Mouse (Mus musculus): ENCODE results near the gene Myo19. TPM values are rescaled to one million over a fixed set of nuclear protein-coding genes. Genes with fewer than 3 reads are reported as not detected.
"Not testable (repeated sequence)": the region's sequence is repeated elsewhere in the genome, so short reads cannot be mapped to it uniquely, and the experiment has no call there.

Gene Myo19
- total RNA-seq (2022), result 1 to 10 TPM; 4.4 to 6.2 (median 5.4) TPM

- DNase-seq (ENCODE audit: low spot score), result peak; percentile 72
These were observed at the start of gene Myo19, which contains the start of gene Pigw for GRCm38 (mm10) chr11:84879772-84880464. Myo19 (plus strand) TSS chr11:84880148. Pigw (minus strand) TSS chr11:84880285.

GRCm38 (mm10) chr11:84839330-84839729, 40.6 kb upstream of the Myo19 start:
- no peak for DNase-seq (ENCODE audit: low spot score)

- DNase-seq (ENCODE audit: low spot score), result no peak
These were observed 33.0 kb upstream of the Myo19 start for GRCm38 (mm10) chr11:84846741-84847474.

GRCm38 (mm10) chr11:84847475-84848090, 32.4 kb upstream of the Myo19 start:
- no peak for DNase-seq (ENCODE audit: low spot score)

GRCm38 (mm10) chr11:84855285-84855684, 24.7 kb upstream of the Myo19 start:
- DNase-seq (ENCODE audit: low spot score), result no peak

DNA sequence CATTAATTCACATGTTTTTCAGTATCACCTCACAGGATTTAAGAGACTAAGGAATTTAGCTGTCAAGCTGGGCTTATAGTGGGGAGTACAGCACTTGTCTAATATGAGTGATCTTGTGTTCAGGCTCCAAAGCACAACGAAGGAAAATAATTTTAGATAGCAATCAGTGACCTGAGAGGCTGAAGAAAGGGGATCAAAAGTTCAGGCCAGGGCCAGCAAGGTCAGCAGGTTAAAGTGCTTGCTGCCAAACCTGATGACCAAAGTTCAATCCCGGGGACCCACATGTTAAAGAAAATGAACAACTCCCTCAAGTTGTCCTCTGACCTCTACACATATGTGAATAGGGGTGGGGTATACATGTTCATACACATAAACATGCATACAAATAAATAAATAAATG, 14.7 kb upstream of the Myo19 start:
- DNase-seq (ENCODE audit: low spot score), result no peak

GRCm38 (mm10) chr11:84867586-84867985, 12.4 kb upstream of the Myo19 start:
- DNase-seq (ENCODE audit: low spot score), result no peak

DNA sequence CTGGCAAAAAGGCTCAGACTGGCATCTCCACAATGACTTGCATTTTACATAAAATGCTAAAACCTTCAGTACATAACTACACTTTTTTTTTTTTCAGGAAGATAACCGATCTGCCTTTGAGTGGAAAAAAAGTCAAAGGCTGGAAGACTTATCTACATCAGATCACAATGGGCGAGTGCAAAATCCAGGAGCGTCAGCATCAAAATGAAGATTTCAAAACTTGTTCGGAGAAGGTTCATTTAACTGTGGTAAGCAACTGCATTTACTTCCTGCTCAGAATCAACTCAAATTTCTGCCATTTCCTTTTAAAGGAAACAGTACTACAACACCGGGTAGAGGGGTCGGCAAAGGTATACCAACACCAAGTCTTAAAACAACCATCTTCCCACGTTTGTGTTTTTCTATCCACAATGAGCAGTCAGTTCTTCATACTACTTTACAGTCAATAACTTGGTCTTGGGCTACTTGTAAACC, 11.1 kb upstream of the Myo19 start:
- DNase-seq (ENCODE audit: low spot score), result no peak

DNA sequence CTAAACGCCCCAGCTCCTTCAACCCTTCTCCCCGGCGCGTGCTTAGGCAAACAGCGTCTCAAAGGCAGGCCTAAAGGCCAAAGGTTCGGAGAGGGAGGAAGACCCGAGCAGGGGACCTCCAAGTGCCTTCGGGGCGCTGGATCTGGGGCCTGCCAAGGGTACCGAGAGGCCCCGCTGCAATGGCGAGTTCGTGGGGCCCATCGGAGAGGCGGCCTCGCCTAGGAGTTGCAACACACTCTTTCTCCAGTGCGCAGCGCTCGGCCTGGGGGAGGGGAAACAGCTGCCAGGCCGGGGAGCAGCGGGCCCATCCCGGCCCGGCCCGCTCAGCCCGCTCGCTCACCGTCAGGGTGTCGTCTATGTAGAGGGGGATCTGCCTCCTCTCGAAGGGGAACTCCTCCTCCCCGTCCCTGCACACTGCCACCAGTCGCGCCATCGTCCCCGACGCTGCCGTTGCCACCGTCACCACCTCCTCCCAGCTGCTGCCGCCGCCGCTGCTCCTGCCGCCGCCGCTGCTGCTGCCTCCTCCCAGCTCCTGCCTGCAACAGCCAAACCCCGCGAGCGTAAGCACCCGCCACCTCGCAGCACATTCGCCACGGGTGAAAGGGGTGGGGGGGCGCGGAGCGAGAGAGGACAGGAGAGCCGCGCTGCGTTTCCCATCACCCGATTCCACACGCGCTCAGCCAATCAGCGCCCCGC, 10.3 kb upstream of the Myo19 start:
- peak; percentile 82 for DNase-seq (ENCODE audit: low spot score)

GRCm38 (mm10) chr11:84870337-84871043, 9.5 kb upstream of the Myo19 start, which contains the start of gene Ggnbp2:
Ggnbp2 (minus strand) TSS chr11:84870817.
- peak; percentile 92 for DNase-seq (ENCODE audit: low spot score)

- no peak for DNase-seq (ENCODE audit: low spot score)
These were observed 8.9 kb upstream of the Myo19 start for GRCm38 (mm10) chr11:84871046-84871445.

- DNase-seq (ENCODE audit: low spot score), result no peak
These were observed 8.3 kb upstream of the Myo19 start for GRCm38 (mm10) chr11:84871548-84872069.

DNA sequence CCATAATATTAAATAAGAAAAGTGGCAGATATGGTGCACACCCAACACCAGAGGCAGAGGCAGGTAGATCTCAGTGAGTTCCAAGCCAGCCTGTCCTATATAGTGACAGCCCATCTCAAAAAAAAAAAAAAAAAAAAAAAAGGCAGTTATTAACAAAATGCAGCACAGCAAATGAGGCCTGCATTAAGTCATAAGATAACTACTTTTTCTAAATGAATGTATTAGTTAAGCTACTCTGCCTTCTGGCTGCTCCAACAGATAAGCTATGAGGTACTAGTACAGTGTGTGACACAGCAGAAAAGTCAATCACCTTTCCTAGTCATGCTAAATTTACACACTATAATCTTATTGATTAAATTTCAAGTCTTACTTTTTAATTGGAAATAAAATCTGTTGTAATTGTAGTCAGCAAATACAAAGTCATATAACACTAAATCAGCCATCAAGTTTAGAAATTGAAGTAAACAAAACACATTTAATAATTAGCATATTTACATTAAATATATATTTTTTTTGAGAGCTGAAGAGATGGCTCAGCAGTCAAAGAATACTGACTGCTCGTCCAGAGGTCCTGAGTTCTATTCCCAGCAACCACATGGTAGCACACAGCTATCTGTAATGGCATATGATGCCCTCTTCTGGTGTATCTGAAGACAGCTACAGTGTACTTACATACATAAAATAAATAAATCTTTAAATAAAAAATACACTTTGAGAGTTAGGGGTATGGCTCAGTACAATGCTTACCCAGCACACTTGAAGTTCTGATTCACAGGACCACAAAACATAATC, 6.7 kb upstream of the Myo19 start:
- DNase-seq (ENCODE audit: low spot score), result no peak

- not testable (repeated sequence) for DNase-seq (ENCODE audit: low spot score)
These were observed 3.9 kb upstream of the Myo19 start for GRCm38 (mm10) chr11:84876020-84876419.

DNA sequence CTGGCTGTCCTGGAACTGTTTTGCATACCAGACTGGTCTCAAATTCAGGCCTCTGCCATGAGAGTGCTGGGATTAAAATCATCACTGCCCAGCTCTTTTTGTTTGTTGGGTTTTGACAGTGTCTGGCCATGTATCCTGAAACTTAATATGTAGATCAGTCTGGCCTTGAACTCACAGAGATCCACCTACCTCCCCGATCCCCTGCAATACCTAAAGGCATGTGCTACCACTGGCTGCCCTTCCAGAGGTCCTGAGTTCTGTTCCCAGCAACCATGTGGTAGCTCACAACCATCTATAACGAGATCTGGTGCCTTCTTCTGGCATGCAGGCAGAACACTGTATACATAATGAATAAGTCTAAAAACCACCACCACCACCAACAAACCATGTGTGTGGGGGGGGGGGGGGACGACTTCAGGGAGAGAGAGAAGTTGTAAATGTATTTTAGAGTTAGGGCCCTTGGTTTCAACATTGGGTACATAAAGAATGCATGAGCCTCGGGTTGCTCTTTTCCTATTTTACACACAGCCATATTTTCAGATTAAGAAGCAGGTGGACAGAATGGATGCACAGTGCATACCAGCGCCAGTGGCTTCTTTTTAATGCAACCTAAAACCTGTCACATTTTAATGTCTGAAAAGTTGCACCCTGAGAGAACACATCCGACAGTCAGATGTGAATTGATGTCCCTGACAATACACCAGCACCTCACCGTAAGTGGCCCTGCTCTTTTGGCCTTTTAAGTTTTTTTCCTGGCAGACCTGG, 759 bp upstream of the Myo19 start:
- DNase-seq (ENCODE audit: low spot score), result no peak

GRCm38 (mm10) chr11:84880465-84880961, 565 bp downstream of the Myo19 start:
- peak; percentile 45 for DNase-seq (ENCODE audit: low spot score)

GRCm38 (mm10) chr11:84880971-84881370, 1.0 kb downstream of the Myo19 start:
- DNase-seq (ENCODE audit: low spot score), result no peak

- DNase-seq (ENCODE audit: low spot score), result no peak
These were observed 2.4 kb downstream of the Myo19 start for GRCm38 (mm10) chr11:84882346-84882745.

DNA sequence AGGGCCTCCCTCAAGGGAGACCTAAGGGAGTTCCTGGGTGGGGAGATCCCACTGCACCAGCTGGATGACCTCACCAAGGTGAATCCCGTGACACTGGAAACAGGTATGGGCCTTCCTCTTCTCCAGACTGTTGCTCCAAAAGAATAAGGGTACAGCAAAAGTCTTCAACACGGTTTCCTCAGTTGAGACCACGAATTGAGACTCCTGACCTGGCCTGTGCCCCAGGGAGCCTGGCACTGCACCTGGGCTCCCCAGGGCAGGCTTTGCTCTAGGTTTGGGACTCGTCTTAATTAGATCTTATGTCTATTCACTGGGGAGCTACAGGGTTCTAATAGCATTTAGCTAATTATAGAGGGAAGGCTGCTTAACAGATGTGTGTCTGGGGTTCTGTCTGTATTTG, 5.3 kb downstream of the Myo19 start:
- no peak for DNase-seq (ENCODE audit: low spot score)

Data from heart, adult 8-10 months (tissue).